Mouse (Mus musculus) forebrain, postnatal 0 days (tissue): ENCODE results near the gene 4933428G20Rik. TPM values are rescaled to one million over a fixed set of nuclear protein-coding genes. Genes with fewer than 3 reads are reported as not detected.

Experiments used
- ATAC-seq: fragments of 200-750 bp; cut with Nextera tagmentation; 2 replicates; pipeline ENCODE4 v1.8.0; 2017; ENCODE audit warnings: mild to moderate bottlenecking, moderate library complexity
- DNase-seq: peaks from one replicate; pipeline ENCODE4 v3.0.0-alpha.2; 2015
- H3K27ac ChIP-seq: fragments of 300-500 bp; sonication (generic); 2 replicates; pipeline ENCODE4 v1.5.1; 2014; ENCODE audit warnings: low read depth, mild to moderate bottlenecking, antibody characterized with exemption, low read length, moderate library complexity, mixed read lengths
- H3K27me3 ChIP-seq: fragments of 300-500 bp; sonication (generic); 2 replicates; pipeline ENCODE4 v1.6.1; 2014; ENCODE audit warnings: mild to moderate bottlenecking, low read length, mixed read lengths; ENCODE audit not compliant: insufficient read depth
- H3K36me3 ChIP-seq: fragments of 300-500 bp; sonication (generic); 2 replicates; pipeline ENCODE4 v1.6.1; 2014; ENCODE audit warnings: mild to moderate bottlenecking, moderate library complexity; ENCODE audit not compliant: insufficient read depth
- H3K4me1 ChIP-seq: fragments of 300-500 bp; sonication (generic); 2 replicates; pipeline ENCODE4 v1.6.1; 2014; ENCODE audit warnings: antibody characterized with exemption; ENCODE audit not compliant: insufficient read depth
- H3K4me2 ChIP-seq: fragments of 300-500 bp; sonication (generic); 2 replicates; pipeline ENCODE4 v1.6.1; 2014; ENCODE audit warnings: low read depth, mild to moderate bottlenecking, moderate library complexity
- H3K4me3 ChIP-seq: fragments of 300-500 bp; sonication (generic); 2 replicates; pipeline ENCODE4 v1.5.1; 2014; ENCODE audit warnings: low read depth, low read length, mixed read lengths
- H3K9ac ChIP-seq: fragments of 300-500 bp; sonication (generic); 2 replicates; pipeline ENCODE4 v1.6.1; 2014; ENCODE audit warnings: mild to moderate bottlenecking
- H3K9me3 ChIP-seq: fragments of 300-500 bp; sonication (generic); 2 replicates; pipeline ENCODE4 v1.6.1; 2016; ENCODE audit warnings: low read length
- CTCF ChIP-seq: sonication (generic); IDR thresholded peaks from 2 replicates; pipeline ENCODE4 v1.5.1; 2016; ENCODE audit warnings: antibody characterized with exemption, control low read depth, low read depth
- WGBS: fragments of 180-500 bp; shearing (Covaris S2); extraction: QIAGEN DNeasy Blood & Tissue Kit; methylation state at CpG from one replicate; pipeline ENCODE4 v1.1.7; 2014; 5-methylcytosine and 5-hydroxymethylcytosine counted together
- polyA plus RNA-seq: library from polyadenylated mRNA; unstranded; fragments of >200 nt; fragmentation: Nextera tagmentation; extraction: Ambion mirVana; gene quantifications from 2 replicates; pipeline ENCODE4 v1.2.1, GENCODE M21; 2015
- total RNA-seq: library from RNA; depleted of rRNA; stranded (reverse); fragments of >200 nt; gene quantifications from 2 replicates; pipeline ENCODE4 v1.2.3, GENCODE M21; 2014; rRNA removed

Gene 4933428G20Rik
- total RNA-seq (0.38 TPM in 1 of 2 replicates, not detected in the other), polyA plus RNA-seq (0.25 TPM in 1 of 2 replicates, not detected in the other)

DNA sequence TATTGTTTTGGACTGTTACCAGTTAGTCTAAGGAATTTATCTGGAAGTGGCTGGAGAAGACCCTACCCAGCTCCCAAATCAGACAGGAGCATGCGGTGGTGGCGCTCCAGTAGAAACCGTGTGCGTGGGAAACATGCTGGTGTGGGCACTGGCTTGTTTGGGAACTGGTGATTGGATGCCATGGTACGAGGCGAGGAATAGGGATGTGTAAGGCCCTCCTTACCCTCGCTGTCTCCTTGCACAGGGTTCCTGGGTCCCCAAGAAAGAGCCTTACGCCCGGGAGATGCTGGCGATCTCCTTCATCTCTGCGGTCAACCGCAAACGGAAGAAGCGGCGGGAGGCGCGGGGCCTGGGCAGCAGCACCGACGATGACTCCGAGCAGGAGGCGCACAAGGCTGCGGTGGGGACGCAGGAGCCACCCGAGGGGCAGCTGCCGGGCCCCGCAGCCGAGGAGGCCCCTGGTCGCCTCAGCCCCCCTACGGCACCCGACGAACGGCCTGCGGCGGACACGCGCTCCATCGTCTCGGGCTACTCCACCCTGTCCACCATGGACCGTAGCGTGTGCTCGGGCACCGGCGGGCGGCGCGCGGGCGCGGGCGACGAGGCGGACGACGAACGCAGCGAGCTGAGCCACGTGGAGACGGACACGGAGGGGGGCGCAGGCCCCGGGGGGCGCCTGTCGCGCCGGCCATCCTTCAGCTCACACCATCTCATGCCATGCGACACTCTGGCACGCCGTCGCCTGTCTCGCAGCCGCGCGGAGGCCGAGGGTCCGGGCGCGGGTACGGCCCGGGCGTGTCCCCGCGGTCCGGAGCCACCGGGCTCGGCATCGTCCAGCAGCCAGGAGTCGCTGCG, at the start of gene 4933428G20Rik:
4933428G20Rik (minus strand) TSS at position 476 of the 855 bp plus-strand sequence.
- ATAC-seq: peak; percentile 52
- H3K9ac ChIP-seq: peak within 1 kb of the TSS; percentile 43

DNA sequence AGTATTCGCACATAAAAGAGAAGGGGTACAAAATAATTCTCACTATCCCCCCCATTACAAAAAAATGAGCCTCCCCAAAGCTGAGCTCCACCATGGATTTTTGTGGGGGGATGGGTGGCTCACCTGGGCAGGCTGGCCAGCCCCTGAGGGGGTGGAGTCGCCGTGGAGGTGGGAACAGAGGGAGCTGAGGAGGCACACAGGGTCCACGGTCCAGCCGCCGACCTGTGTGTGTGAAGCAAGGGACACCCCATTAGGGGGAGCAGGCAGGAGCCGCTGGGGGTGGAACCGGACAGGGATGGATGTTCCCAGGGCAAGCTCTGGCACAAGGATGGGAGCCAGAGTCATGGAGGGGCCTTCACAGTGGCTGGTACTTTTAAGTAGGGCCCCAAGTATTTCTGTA, 48.6 kb upstream of the 4933428G20Rik start:
- WGBS: 61% methylated on average over 8 of the region's 8 CpGs
- Histone ChIP-seq H3K36me3 (peaks cover 12% of the 10 kb centered on the region), H3K9ac (no peak overlapping the region), H3K4me3 (no peak overlapping the region), H3K9me3 (no peaks in the 10 kb centered on the region), H3K27ac (no peak overlapping the region), H3K4me2 (no peak overlapping the region), H3K27me3 (peaks cover 6% of the 10 kb centered on the region; the same call in 1 of the 2 replicates), H3K4me1 (peaks cover 5% of the 10 kb centered on the region; the same call in 1 of the 2 replicates)
- no peak for TF ChIP-seq CTCF
- ATAC-seq (no peak), DNase-seq (no peak)

More for the DNA sequence above, at the start of gene 4933428G20Rik:
- no peak for DNase-seq
- H3K36me3 ChIP-seq: peaks cover 26% of the 10 kb centered on the region; the same call in 1 of the 2 replicates
- H3K4me3 ChIP-seq: peak within 1 kb of the TSS; percentile 27
- no peaks in the 10 kb centered on the region for H3K4me1 ChIP-seq
- 11% methylated on average over 81 of the region's 88 CpGs for WGBS
- H3K9me3 ChIP-seq: no peaks in the 10 kb centered on the region
- peaks cover 19% of the 10 kb centered on the region for H3K27me3 ChIP-seq
- peak within 1 kb of the TSS; percentile 47 for H3K4me2 ChIP-seq
- H3K27ac ChIP-seq: no peak within 1 kb of the TSS
- no peak for TF ChIP-seq CTCF

DNA sequence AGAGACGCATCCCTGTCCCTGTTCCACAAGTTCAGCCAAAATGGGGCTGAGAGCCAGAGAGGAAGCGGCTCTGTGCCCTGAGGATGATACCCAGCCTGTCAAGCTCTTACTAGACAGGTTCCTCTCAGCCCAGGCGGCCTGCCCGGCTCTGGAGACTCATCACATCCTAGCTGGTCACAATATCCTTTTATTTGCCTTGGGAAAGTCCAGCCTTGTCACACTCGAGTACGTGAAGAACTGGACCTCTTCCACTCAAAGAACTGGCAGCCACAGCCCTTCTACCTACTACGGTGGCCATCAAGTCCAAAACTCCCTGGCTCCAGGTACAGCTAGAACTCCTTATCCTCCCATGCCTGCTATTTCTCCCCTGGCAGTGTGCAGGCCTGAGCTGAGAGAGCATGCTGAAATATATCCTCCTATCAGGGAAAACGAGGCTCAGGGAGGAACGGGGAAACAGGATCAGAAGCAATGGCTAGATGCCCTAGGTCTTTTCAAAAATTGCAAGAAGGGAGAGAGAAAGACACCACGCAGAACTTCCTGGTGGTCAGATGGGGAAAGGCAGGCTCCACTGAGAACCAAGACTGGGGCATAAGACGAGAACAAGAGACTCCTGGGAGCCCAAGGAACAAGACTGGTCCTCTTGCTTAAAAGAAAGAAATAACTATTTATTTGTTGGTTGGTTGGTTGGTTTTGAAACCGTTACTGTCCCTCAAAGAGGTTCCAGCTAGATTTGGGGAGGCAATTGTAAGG, 48.0 kb upstream of the 4933428G20Rik start:
- DNase-seq (no peak), ATAC-seq (no peak)
- Histone ChIP-seq H3K9ac (no peak overlapping the region), H3K27me3 (peaks cover 6% of the 10 kb centered on the region; the same call in 1 of the 2 replicates), H3K27ac (no peak overlapping the region), H3K4me3 (no peak overlapping the region), H3K36me3 (peaks cover 17% of the 10 kb centered on the region), H3K4me2 (no peak overlapping the region), H3K9me3 (no peaks in the 10 kb centered on the region), H3K4me1 (peaks cover 5% of the 10 kb centered on the region; the same call in 1 of the 2 replicates)
- peak; percentile 14; the same call in 1 of the 2 replicates for TF ChIP-seq CTCF
- WGBS: 67% methylated on average over 12 of the region's 12 CpGs

DNA sequence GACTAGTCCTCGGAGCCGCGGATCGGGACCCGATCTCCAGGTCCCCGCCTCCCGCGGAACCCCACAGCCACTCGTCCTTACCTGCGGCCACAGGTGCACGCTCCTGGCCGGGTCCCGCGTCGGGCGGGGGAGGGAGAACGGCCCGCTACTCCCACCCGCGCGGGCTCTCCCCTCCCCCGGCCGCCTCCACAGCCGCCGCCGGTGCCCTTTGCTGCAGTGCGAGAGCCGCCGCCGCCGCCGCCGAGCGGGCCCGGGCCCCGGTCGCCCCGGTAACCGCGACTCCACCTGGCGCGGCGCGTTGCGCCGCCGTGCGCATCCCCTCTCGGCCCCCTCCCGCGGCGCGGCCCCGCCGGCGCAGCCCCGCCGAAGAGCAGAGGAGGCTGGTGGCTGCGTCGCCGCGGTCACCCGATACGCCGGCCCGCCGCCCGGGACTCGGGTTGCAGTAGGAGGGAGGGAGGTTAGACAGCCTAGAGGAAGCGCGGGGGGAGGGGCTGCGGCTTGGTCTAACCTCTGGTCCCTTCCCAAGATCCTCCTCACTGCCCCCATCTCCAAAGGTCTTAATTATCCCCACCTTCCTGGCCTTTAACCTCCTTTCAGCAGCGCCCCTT, 46.8 kb upstream of the 4933428G20Rik start:
- ATAC-seq: peak; percentile 82
- Histone ChIP-seq H3K4me1 (peaks cover 5% of the 10 kb centered on the region; the same call in 1 of the 2 replicates), H3K36me3 (peaks cover 21% of the 10 kb centered on the region), H3K9me3 (no peaks in the 10 kb centered on the region), H3K27me3 (peaks cover 6% of the 10 kb centered on the region; the same call in 1 of the 2 replicates), H3K4me3 (peak overlapping the region; percentile 53), H3K9ac (peak overlapping the region; percentile 61), H3K4me2 (peak overlapping the region; percentile 95), H3K27ac (no peak overlapping the region)
- 2% methylated on average over 55 of the region's 73 CpGs for WGBS
- peak; percentile 66 for DNase-seq
- no peak for TF ChIP-seq CTCF

DNA sequence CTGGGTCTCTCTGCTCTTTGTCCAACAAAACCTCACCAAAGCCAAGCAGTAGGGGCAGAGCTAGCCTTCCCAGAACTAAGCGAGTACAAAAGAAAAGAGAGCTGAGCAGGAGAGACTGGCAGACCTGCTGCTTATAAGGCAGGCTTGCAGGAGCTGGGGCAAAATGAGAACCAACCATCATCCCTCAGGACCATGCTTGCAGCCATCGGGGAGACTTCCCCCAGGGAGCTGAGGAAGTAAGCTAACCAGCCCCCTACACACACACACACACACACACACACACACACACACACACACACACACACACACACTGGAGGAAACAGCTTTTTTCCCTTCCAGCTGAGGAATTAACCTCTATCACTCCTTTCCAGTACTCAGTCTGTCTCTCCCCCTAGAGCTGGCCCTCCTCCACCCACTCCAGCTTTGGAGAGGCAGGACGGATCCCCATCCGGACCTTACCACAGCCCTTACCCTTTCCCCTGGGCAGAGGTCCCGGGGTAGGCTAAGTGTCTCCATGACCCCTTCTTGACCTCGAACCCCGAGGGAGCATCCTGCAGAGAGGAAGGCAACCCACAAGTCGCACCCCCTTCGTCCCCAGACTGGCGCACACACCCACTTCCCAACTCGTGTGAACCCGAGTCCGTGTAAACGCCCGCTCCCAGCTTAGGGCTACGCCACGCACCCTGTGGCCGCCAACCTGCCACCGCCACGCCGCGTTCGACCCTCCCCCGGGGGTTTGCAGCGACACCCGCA, 45.8 kb upstream of the 4933428G20Rik start:
- Histone ChIP-seq H3K36me3 (peaks cover 23% of the 10 kb centered on the region), H3K9ac (peak overlapping the region; percentile 61), H3K27me3 (peaks cover 6% of the 10 kb centered on the region; the same call in 1 of the 2 replicates), H3K9me3 (no peaks in the 10 kb centered on the region), H3K4me2 (peak overlapping the region; percentile 95), H3K4me3 (peak overlapping the region; percentile 53), H3K4me1 (peaks cover 5% of the 10 kb centered on the region; the same call in 1 of the 2 replicates), H3K27ac (peak overlapping the region; percentile 21; the same call in 1 of the 2 replicates)
- DNase-seq: no peak
- 13% methylated on average over 26 of the region's 26 CpGs for WGBS
- no peak for ATAC-seq
- TF ChIP-seq CTCF: no peak

DNA sequence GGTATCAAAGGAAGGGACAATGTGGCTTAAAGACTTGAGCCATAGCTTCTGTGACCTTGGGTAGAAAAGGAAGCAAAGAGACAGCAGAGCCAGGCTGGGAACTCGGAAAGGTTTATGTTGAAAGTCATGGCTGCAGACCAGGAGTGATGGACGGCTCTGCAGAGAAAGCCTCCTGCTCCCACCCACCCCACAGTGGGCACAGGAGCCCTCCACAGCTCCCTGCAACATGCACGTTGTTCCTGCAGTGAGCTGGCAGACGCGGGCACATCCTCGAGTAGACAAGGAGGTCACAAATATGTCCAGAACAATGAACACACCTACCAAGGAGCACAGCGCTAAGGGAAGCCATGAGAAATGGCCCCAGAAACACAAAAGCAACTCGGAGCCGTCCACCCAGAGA, 43.7 kb upstream of the 4933428G20Rik start:
- H3K4me3 ChIP-seq: no peak overlapping the region
- peaks cover 14% of the 10 kb centered on the region for H3K36me3 ChIP-seq
- no peaks in the 10 kb centered on the region for H3K9me3 ChIP-seq
- H3K4me2 ChIP-seq: no peak overlapping the region
- H3K4me1 ChIP-seq: peaks cover 5% of the 10 kb centered on the region; the same call in 1 of the 2 replicates
- H3K27ac ChIP-seq: no peak overlapping the region
- TF ChIP-seq CTCF: no peak
- WGBS: 73% methylated on average over 9 of the region's 9 CpGs
- no peak overlapping the region for H3K9ac ChIP-seq
- ATAC-seq (no peak), DNase-seq (no peak)
- H3K27me3 ChIP-seq: peaks cover 6% of the 10 kb centered on the region; the same call in 1 of the 2 replicates
